Mouse (Mus musculus) forebrain, embryonic 12.5 days (tissue): ENCODE data around the gene Trappc13. TPM values are rescaled to one million over a fixed set of nuclear protein-coding genes. Genes with fewer than 3 reads are reported as not detected.

ENCODE experiments used
- polyA plus RNA-seq: library from polyadenylated mRNA; unstranded; fragments of >200 nt; fragmentation: Nextera tagmentation; extraction: Ambion mirVana; gene quantifications from 2 replicates; pipeline ENCODE4 v1.2.1, GENCODE M21; 2016

The Trappc13 gene
- polyA plus RNA-seq, 1 experiment from 2014 or later = 91.9 TPM

Other genes starting within 250 kb of the Trappc13 start
- 22.7 and 25.0 TPM in 2 replicates for gene Nln, start 68.9 kb downstream of the Trappc13 start, polyA plus RNA-seq
- gene Sgtb, start 68.7 kb downstream of the Trappc13 start, polyA plus RNA-seq = 21.8 and 22.1 TPM in 2 replicates
- gene Trim23, start 328 bp upstream of the Trappc13 start, polyA plus RNA-seq = 29.9 and 31.1 TPM in 2 replicates
- gene Cenpk, start 50.1 kb upstream of the Trappc13 start, polyA plus RNA-seq = 78.3 and 85.0 TPM in 2 replicates
- gene Ppwd1, start 50.4 kb upstream of the Trappc13 start, polyA plus RNA-seq = 15.8 and 15.9 TPM in 2 replicates
- 3.1 and 4.5 TPM in 2 replicates for gene Adamts6, start 109.4 kb upstream of the Trappc13 start, polyA plus RNA-seq